Comparison of ENCODE assay signal across 8 mouse cellular contexts in the genomic region with DNA sequence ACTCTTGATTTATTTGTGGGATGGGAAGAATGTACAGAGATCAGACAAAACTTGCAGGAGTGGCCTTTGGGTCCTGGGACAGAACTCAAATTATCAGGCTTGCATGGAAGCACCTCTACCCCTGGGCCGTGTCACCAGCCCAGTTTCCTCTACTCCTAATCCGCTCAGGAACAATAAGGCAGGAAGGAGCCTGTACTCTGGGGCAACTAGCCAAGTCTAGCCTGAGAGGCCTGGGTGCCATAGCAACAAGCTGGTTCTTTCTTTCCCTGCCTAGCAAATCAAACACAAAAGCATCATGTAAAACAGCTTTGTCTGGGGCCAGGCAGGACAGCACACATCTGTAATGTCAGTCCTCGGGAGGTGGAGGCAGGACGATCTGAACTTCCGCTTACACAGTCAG. TPM values are rescaled to one million over a fixed set of nuclear protein-coding genes. Genes with fewer than 3 reads are reported as not detected.
DNase-seq lines count a peak whose midpoint lies in the region; ATAC-seq lines count a peak whose summit lies in the region.

No protein-coding gene starts in this region.

- 64% methylated on average over 5 of the region's 5 CpGs for WGBS in kidney, embryonic 16.5 days
- 69% methylated on average over 5 of the region's 5 CpGs for WGBS in lung, embryonic 15.5 days

- no peak for ATAC-seq in kidney, embryonic 16.5 days (ENCODE audit: low FRiP score, low TSS enrichment)
- ATAC-seq in lung, embryonic 15.5 days (ENCODE audit: borderline replicate concordance, extremely low read depth, low FRiP score, low TSS enrichment): peak; percentile 41; the same call in 1 of the 2 replicates

- H3K36me3 ChIP-seq in kidney, embryonic 16.5 days (ENCODE audit: insufficient read depth, low read length): peaks cover 17% of the 10 kb centered on the region; the same call in 1 of the 2 replicates
- peaks cover 6% of the 10 kb centered on the region; the same call in 1 of the 2 replicates for H3K36me3 ChIP-seq in lung, embryonic 15.5 days

- no peak overlapping the region for H3K4me3 ChIP-seq in kidney, embryonic 16.5 days (ENCODE audit: low read length)
- H3K4me3 ChIP-seq in lung, embryonic 15.5 days: no peak overlapping the region

- no peak overlapping the region for H3K9ac ChIP-seq in kidney, embryonic 16.5 days (replicated peaks; ENCODE audit: low read length)
- H3K9ac ChIP-seq in lung, embryonic 15.5 days: no peak overlapping the region

- H3K9me3 ChIP-seq in kidney, embryonic 16.5 days (ENCODE audit: low read length): no peaks in the 10 kb centered on the region
- no peaks in the 10 kb centered on the region for H3K9me3 ChIP-seq in lung, embryonic 15.5 days

- H3K27ac ChIP-seq in kidney, embryonic 16.5 days (ENCODE audit: low read length): peak overlapping the region; percentile 45; the same call in 1 of the 2 replicates
- no peak overlapping the region for H3K27ac ChIP-seq in lung, embryonic 15.5 days

- H3K4me1 ChIP-seq in kidney, embryonic 16.5 days (ENCODE audit: insufficient read depth, low read length): peaks cover 12% of the 10 kb centered on the region
- H3K4me1 ChIP-seq in lung, embryonic 15.5 days: no peaks in the 10 kb centered on the region

- no peaks in the 10 kb centered on the region for H3K27me3 ChIP-seq in kidney, embryonic 16.5 days (ENCODE audit: insufficient read depth, low read length)
- H3K27me3 ChIP-seq in lung, embryonic 15.5 days: no peaks in the 10 kb centered on the region

- no peak overlapping the region for H3K4me2 ChIP-seq in kidney, embryonic 16.5 days (replicated peaks; ENCODE audit: low read depth, low read length)
- no peak overlapping the region for H3K4me2 ChIP-seq in lung, embryonic 15.5 days

- peak; percentile 71 for DNase-seq in retina, postnatal 1 day
- no peak for DNase-seq in retina, embryonic 14.5 days (ENCODE audit: low spot score)
- DNase-seq in heart, adult 9 months (ENCODE audit: low spot score in 2 of 2): peak; percentile 55 to 65
- peak; percentile 39 for DNase-seq in right cerebral cortex, postnatal 4 days
- no peak for DNase-seq in cerebellum, adult 8-10 months
- DNase-seq in testis, postnatal 14 days (ENCODE audit: low spot score): no peak

RNA-seq across cellular contexts. Expression of gene Myo6, which starts 9.6 kb away (rescaled TPM):
- polyA plus RNA-seq in kidney, embryonic 16.5 days (2015; fragmentation: Nextera tagmentation; extraction: Ambion mirVana): 62.6 and 70.7 TPM in 2 replicates
- 26.6 and 28.2 TPM in 2 replicates for polyA plus RNA-seq in lung, embryonic 15.5 days (2015; fragmentation: Nextera tagmentation; extraction: Ambion mirVana)

Comparison
In these comparisons a context has a peak if more than half of its experiments do, and no peak if none do; other contexts are left out.
1. DNase-seq: peak in retina, postnatal 1 day (single experiment), heart, adult 9 months (2 of 2) and right cerebral cortex, postnatal 4 days (single experiment); none in retina, embryonic 14.5 days (single experiment), cerebellum, adult 8-10 months (single experiment) and testis, postnatal 14 days (single experiment).